Mouse (Mus musculus): Measurements from ENCODE around the gene Tial1.

The Tial1 gene

GRCm38 (mm10) chr7:128461285-128462215 is at the start of gene Tial1:
Tial1 (minus strand) TSS chr7:128461717.
- DNase-seq (ENCODE audit: low spot score) = peak; percentile 98

GRCm38 (mm10) chr7:128504091-128504490 is 42.6 kb upstream of the Tial1 start:
- no peak for DNase-seq (ENCODE audit: low spot score)

GRCm38 (mm10) chr7:128499801-128500200 is 38.3 kb upstream of the Tial1 start:
- no peak for DNase-seq (ENCODE audit: low spot score)

- DNase-seq (ENCODE audit: low spot score) = no peak
Measured at GRCm38 (mm10) chr7:128494546-128494945, 33.0 kb upstream of the Tial1 start.

- no peak for DNase-seq (ENCODE audit: low spot score)
Measured at GRCm38 (mm10) chr7:128488986-128489385, 27.5 kb upstream of the Tial1 start.

- peak; percentile 80 for DNase-seq (ENCODE audit: low spot score)
Measured at GRCm38 (mm10) chr7:128474322-128474721, 12.8 kb upstream of the Tial1 start.

GRCm38 (mm10) chr7:128462406-128462805 is 889 bp upstream of the Tial1 start:
- no peak for DNase-seq (ENCODE audit: low spot score)

GRCm38 (mm10) chr7:128460865-128461228 is 670 bp downstream of the Tial1 start:
- DNase-seq (ENCODE audit: low spot score) = no peak

- DNase-seq (ENCODE audit: low spot score) = peak; percentile 21
Measured at GRCm38 (mm10) chr7:128460131-128460864, 1.2 kb downstream of the Tial1 start.

- no peak for DNase-seq (ENCODE audit: low spot score)
Measured at GRCm38 (mm10) chr7:128459791-128460130, 1.8 kb downstream of the Tial1 start.

- DNase-seq (ENCODE audit: low spot score) = no peak
Measured at GRCm38 (mm10) chr7:128458011-128458410, 3.5 kb downstream of the Tial1 start.

- DNase-seq (ENCODE audit: low spot score) = no peak
Measured at GRCm38 (mm10) chr7:128452731-128453130, 8.8 kb downstream of the Tial1 start.

- no peak for DNase-seq (ENCODE audit: low spot score)
Measured at GRCm38 (mm10) chr7:128440584-128440983, 20.9 kb downstream of the Tial1 start.

- DNase-seq (ENCODE audit: low spot score) = no peak
Measured at GRCm38 (mm10) chr7:128439251-128439650, 22.3 kb downstream of the Tial1 start.

- no peak for DNase-seq (ENCODE audit: low spot score)
Measured at GRCm38 (mm10) chr7:128438131-128438530, 23.4 kb downstream of the Tial1 start.

GRCm38 (mm10) chr7:128433213-128433612 is 28.3 kb downstream of the Tial1 start:
- no peak for DNase-seq (ENCODE audit: low spot score)

- DNase-seq (ENCODE audit: low spot score) = no peak
Measured at GRCm38 (mm10) chr7:128432574-128432973, 28.9 kb downstream of the Tial1 start.

- no peak for DNase-seq (ENCODE audit: low spot score)
Measured at GRCm38 (mm10) chr7:128422491-128422890, 39.0 kb downstream of the Tial1 start.

GRCm38 (mm10) chr7:128421701-128422100 is 39.8 kb downstream of the Tial1 start:
- no peak for DNase-seq (ENCODE audit: low spot score)

- no peak for DNase-seq (ENCODE audit: low spot score)
Measured at GRCm38 (mm10) chr7:128419690-128420089, 41.8 kb downstream of the Tial1 start.

GRCm38 (mm10) chr7:128417930-128418779 is 43.4 kb downstream of the Tial1 start, which contains the start of gene Rgs10:
Rgs10 (minus strand) TSS chr7:128418758.
- peak; percentile 58 for DNase-seq (ENCODE audit: low spot score)

Measured in urinary bladder, postnatal 14 days (tissue).